Mouse (Mus musculus) CH12.LX (cell line): ENCODE measurements at regions not wholly inside any gene's neighbourhood (a gene's known extent, or its start where the extent isn't known, plus 50 kb on each side); places are given as distances from the start of the nearest gene placed in this dataset.

ENCODE experiments used
- DNase-seq: peaks from one replicate; pipeline ENCODE4 v3.0.0-alpha.2; 2013; ENCODE audit errors: extremely low read depth
- H3K27ac ChIP-seq: 2 replicates; pipeline ENCODE4 v1.5.1; 2012; ENCODE audit warnings: low read depth, mild to moderate bottlenecking, control low read depth, moderate library complexity; ENCODE audit not compliant: insufficient read depth
- H3K27me3 ChIP-seq: replicated peaks from 2 replicates; pipeline ENCODE3; 2012; ENCODE audit warnings: inconsistent platforms
- H3K36me3 ChIP-seq, 2 experiments: replicated peaks in 1 of 2; 2 replicates each; pipeline versions ENCODE3 to v1.6.1; 2012; ENCODE audit warnings: inconsistent platforms in 1 of 2, low read length in 1 of 2, mild to moderate bottlenecking in 1 of 2, mixed read lengths in 1 of 2, moderate library complexity in 1 of 2; ENCODE audit not compliant: control insufficient read depth in 1 of 2, insufficient read depth in 1 of 2
- H3K4me1 ChIP-seq, 2 experiments: 2 replicates each; pipeline ENCODE4 v1.6.1; 2012; ENCODE audit warnings: inconsistent platforms in 1 of 2, moderate library complexity in 1 of 2; ENCODE audit not compliant: insufficient read depth in 2 of 2, control insufficient read depth in 1 of 2
- H3K4me2 ChIP-seq: 2 replicates; pipeline ENCODE4 v1.6.1; 2012; ENCODE audit warnings: low read depth, mild to moderate bottlenecking, control low read depth; ENCODE audit not compliant: poor library complexity, insufficient read depth, severe bottlenecking
- H3K4me3 ChIP-seq, 3 experiments: fragments of 150-350 bp in 1 of 3; sonication (generic) in 1 of 3; replicated peaks in 1 of 3; 2 replicates each; pipeline versions ENCODE3 to v1.5.1; 2011 to 2012; ENCODE audit warnings: low read depth in 2 of 3, low read length in 2 of 3, mild to moderate bottlenecking in 2 of 3, moderate library complexity in 2 of 3, control low read depth in 1 of 3, improper control_type of control experiment in 1 of 3, inconsistent platforms in 1 of 3, mixed read lengths in 1 of 3; ENCODE audit not compliant: poor library complexity in 1 of 3
- H3K79me2 ChIP-seq: replicated peaks from 2 replicates; pipeline ENCODE4 v1.6.1; 2012; ENCODE audit warnings: mild to moderate bottlenecking, moderate library complexity; ENCODE audit not compliant: control insufficient read depth, poor library complexity, insufficient read depth, severe bottlenecking; ENCODE audit errors: extremely low read depth
- H3K9ac ChIP-seq: 2 replicates; pipeline ENCODE4 v1.6.1; 2012; ENCODE audit warnings: low read depth, mild to moderate bottlenecking, control low read depth, moderate library complexity; ENCODE audit not compliant: insufficient read depth
- H3K9me3 ChIP-seq: replicated peaks from 2 replicates; pipeline ENCODE3; 2012; ENCODE audit warnings: low read length, inconsistent platforms, mixed read lengths
- CHD1 ChIP-seq: IDR thresholded peaks from 2 replicates; pipeline ENCODE4 v1.6.1; 2012; ENCODE audit warnings: low read depth, low read length, improper control_type of control experiment, inconsistent platforms
- CHD2 ChIP-seq: IDR thresholded peaks from 2 replicates; pipeline ENCODE4 v1.6.1; 2011; ENCODE audit warnings: low read length, improper control_type of control experiment
- CTCF ChIP-seq, 2 experiments: IDR thresholded peaks in 1 of 2; conservative IDR thresholded peaks in 1 of 2; 2 replicates each; pipeline ENCODE4 v1.5.1; 2011 to 2012; ENCODE audit warnings: low read depth in 2 of 2, low read length in 2 of 2, improper control_type of control experiment in 1 of 2, inconsistent platforms in 1 of 2, mild to moderate bottlenecking in 1 of 2, moderate library complexity in 1 of 2
- ELF1 ChIP-seq: IDR thresholded peaks from 2 replicates; pipeline ENCODE4 v1.6.1; 2014; ENCODE audit warnings: low read depth, mild to moderate bottlenecking, inconsistent platforms, low read length, improper control_type of control experiment
- EP300 ChIP-seq: IDR thresholded peaks from 2 replicates; pipeline ENCODE4 v1.6.1; 2011; ENCODE audit warnings: low read length, improper control_type of control experiment
- HCFC1 ChIP-seq: IDR thresholded peaks from 2 replicates; pipeline ENCODE4 v1.6.1; 2012; ENCODE audit warnings: low read depth, mild to moderate bottlenecking, inconsistent platforms, low read length, improper control_type of control experiment
- JUN ChIP-seq: IDR thresholded peaks from 2 replicates; pipeline ENCODE4 v1.6.1; 2011; ENCODE audit warnings: low read depth, mild to moderate bottlenecking, low read length, improper control_type of control experiment, moderate library complexity; ENCODE audit not compliant: insufficient read depth
- JUND ChIP-seq: conservative IDR thresholded peaks from 2 replicates; pipeline ENCODE4 v1.6.1; 2011; ENCODE audit warnings: low read depth, low read length, improper control_type of control experiment
- MAX ChIP-seq: IDR thresholded peaks from 2 replicates; pipeline ENCODE4 v1.6.1; 2011; ENCODE audit warnings: low read length, improper control_type of control experiment
- MAZ ChIP-seq: IDR thresholded peaks from 2 replicates; pipeline ENCODE4 v1.6.1; 2012; ENCODE audit warnings: low read depth, mild to moderate bottlenecking, inconsistent platforms, low read length, improper control_type of control experiment, moderate library complexity
- MEF2A ChIP-seq: IDR thresholded peaks from 2 replicates; pipeline ENCODE4 v1.6.1; 2014; ENCODE audit warnings: low read depth, mild to moderate bottlenecking, inconsistent platforms, low read length, improper control_type of control experiment, borderline replicate concordance
- MXI1 ChIP-seq: IDR thresholded peaks from 2 replicates; pipeline ENCODE4 v1.6.1; 2011; ENCODE audit warnings: mild to moderate bottlenecking, low read depth, low read length, improper control_type of control experiment
- NELFE ChIP-seq: IDR thresholded peaks from 2 replicates; pipeline ENCODE4 v1.6.1; 2011; ENCODE audit warnings: low read depth, low read length, improper control_type of control experiment
- PAX5 ChIP-seq: IDR thresholded peaks from 2 replicates; pipeline ENCODE4 v1.6.1; 2012; ENCODE audit warnings: low read length, inconsistent platforms, mixed read lengths
- POLR2A ChIP-seq: IDR thresholded peaks from 2 replicates; pipeline ENCODE4 v1.6.1; 2011; ENCODE audit warnings: low read depth, mild to moderate bottlenecking, improper control_type of control experiment, low read length
- POLR2AphosphoS2 ChIP-seq: IDR thresholded peaks from 2 replicates; pipeline ENCODE4 v1.6.1; 2011; ENCODE audit warnings: low read depth, low read length, improper control_type of control experiment
- RAD21 ChIP-seq: IDR thresholded peaks from 2 replicates; pipeline ENCODE4 v1.6.1; 2011; ENCODE audit warnings: low read depth, mild to moderate bottlenecking, low read length, improper control_type of control experiment, moderate library complexity
- SMC3 ChIP-seq: IDR thresholded peaks from 2 replicates; pipeline ENCODE4 v1.6.1; 2011; ENCODE audit warnings: low read depth, low read length, improper control_type of control experiment
- USF1 ChIP-seq: IDR thresholded peaks from 2 replicates; pipeline ENCODE4 v1.6.1; 2014; ENCODE audit warnings: low read depth, mild to moderate bottlenecking, inconsistent platforms, low read length, improper control_type of control experiment
- ZC3H11A ChIP-seq: IDR thresholded peaks from 2 replicates; pipeline ENCODE4 v1.6.1; 2012; ENCODE audit warnings: low read depth, mild to moderate bottlenecking, inconsistent platforms, low read length, improper control_type of control experiment
- ZMIZ1 ChIP-seq: IDR thresholded peaks from 2 replicates; pipeline ENCODE4 v1.6.1; 2012; ENCODE audit warnings: low read depth, mild to moderate bottlenecking, inconsistent platforms, low read length, improper control_type of control experiment
- ZNF384 ChIP-seq: IDR thresholded peaks from 2 replicates; pipeline ENCODE4 v1.6.1; 2012; ENCODE audit warnings: low read depth, low read length, improper control_type of control experiment, inconsistent platforms
- dilution Hi-C: fragments of 300-500 bp; cut with MboI; formaldehyde crosslinking; loops from 2 replicates; pipeline ENCODE4 v1.14.3; 2020; ENCODE audit warnings: low sequenced_read_pairs; ENCODE audit not compliant: extremely low pct_unique_long_range_greater_than_20kb, extremely low pct_ligation_motif_present
- in situ Hi-C: fragments of 300-500 bp; cut with MboI; formaldehyde crosslinking; loops from 3 replicates; pipeline ENCODE4 v1.14.3; 2019; ENCODE audit warnings: low sequenced_read_pairs, low pct_ligation_motif_present, low pct_unique_long_range_greater_than_20kb, mixed read lengths

DNA sequence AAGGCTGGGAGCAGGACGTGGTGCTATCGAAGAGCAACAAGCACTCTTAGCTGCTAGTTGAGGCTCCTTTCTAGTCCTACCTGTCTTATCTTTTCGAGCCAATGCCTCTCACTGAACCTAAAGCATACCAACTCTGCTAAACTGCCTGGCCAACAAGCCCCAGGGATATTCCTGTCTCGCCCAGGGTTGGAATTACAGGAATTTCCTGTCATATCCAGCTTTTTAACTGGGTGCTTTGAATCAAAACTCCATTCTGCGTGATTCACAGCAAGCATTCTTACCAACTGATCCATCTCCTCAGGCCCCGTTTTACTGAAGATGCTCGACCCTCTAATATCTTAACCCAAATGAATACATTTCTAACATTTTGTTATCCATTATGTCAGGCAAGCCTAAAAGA lies 412.3 kb downstream of the Efna5 start:
- peaks cover 46% of the 10 kb centered on the region for H3K9me3 ChIP-seq
- no peak overlapping the region for H3K9ac ChIP-seq
- no peak for DNase-seq
- dilution Hi-C loops = no loop called here
- H3K27me3 ChIP-seq = no peaks in the 10 kb centered on the region
- in situ Hi-C loops = no loop called here
- H3K27ac ChIP-seq = no peak overlapping the region
- no peaks in the 10 kb centered on the region for H3K4me1 ChIP-seq
- no peaks in the 10 kb centered on the region for H3K79me2 ChIP-seq
- no peak overlapping the region for H3K4me3 ChIP-seq
- no peaks in the 10 kb centered on the region for H3K36me3 ChIP-seq
- TF ChIP-seq JUN = no peak
- no peak for TF ChIP-seq RAD21
- no peak for TF ChIP-seq ZNF384
- TF ChIP-seq MAZ = no peak
- TF ChIP-seq ELF1 = no peak
- TF ChIP-seq PAX5 = no peak
- TF ChIP-seq CHD2 = no peak
- TF ChIP-seq HCFC1 = no peak
- TF ChIP-seq ZC3H11A = no peak
- H3K4me2 ChIP-seq = no peak overlapping the region

DNA sequence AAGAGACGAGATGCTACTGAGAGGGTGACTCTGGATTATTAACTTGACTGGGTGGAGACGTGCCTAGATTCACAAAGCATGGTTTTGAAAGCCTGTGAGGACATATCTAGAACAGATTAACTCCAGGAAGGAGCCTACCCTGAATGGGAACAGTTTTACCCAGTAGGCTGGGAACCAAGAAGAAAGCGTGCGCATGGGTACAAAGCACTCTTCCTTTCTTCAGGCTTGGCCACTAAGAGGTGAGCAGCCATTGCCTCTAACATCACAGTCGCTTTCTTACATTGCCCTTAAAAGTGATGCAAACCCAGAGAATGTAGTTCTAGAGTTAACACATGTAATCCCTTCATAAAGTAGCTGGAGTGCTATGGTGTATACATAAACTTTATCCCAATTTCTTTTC lies 414.0 kb downstream of the Efna5 start:
- dilution Hi-C loops (no loop called here), in situ Hi-C loops (no loop called here)
- H3K9ac ChIP-seq = no peak overlapping the region
- H3K4me1 ChIP-seq = no peaks in the 10 kb centered on the region
- peaks cover 44% of the 10 kb centered on the region for H3K9me3 ChIP-seq
- no peaks in the 10 kb centered on the region for H3K36me3 ChIP-seq
- no peaks in the 10 kb centered on the region for H3K27me3 ChIP-seq
- no peaks in the 10 kb centered on the region for H3K79me2 ChIP-seq
- no peak for DNase-seq
- no peak overlapping the region for H3K27ac ChIP-seq
- no peak overlapping the region for H3K4me3 ChIP-seq
- TF ChIP-seq ZC3H11A (no peak), MAX (no peak), POLR2A (no peak), SMC3 (no peak), MAZ (no peak), NELFE (no peak), JUND (no peak), ELF1 (no peak), USF1 (no peak), PAX5 (no peak), CTCF (conservative IDR thresholded peaks at IDR 0.05 in 1 of 2, IDR thresholded peaks at IDR 0.05 in 1 of 2; ENCODE audit: low read depth in 2 of 2, low read length in 2 of 2) (no peak), ZMIZ1 (no peak), MEF2A (no peak), CHD1 (no peak), MXI1 (no peak), EP300 (no peak), JUN (no peak), POLR2AphosphoS2 (no peak)
- H3K4me2 ChIP-seq = no peak overlapping the region
